Mouse (Mus musculus) cortical plate, adult 2 months (tissue): ENCODE data around the gene Tbc1d19.

Source experiments
- CTCF ChIP-seq: fragments of 200-500 bp; IDR thresholded peaks from 2 replicates; pipeline ENCODE4 v1.5.1; 2011; ENCODE audit warnings: mild to moderate bottlenecking, control low read depth, low read length; ENCODE audit not compliant: insufficient read depth; ENCODE audit errors: extremely low read depth
- POLR2A ChIP-seq: fragments of 200-500 bp; IDR thresholded peaks from 2 replicates; pipeline ENCODE4 v1.6.1; 2011; ENCODE audit warnings: mild to moderate bottlenecking, low read length, control low read depth; ENCODE audit not compliant: insufficient read depth; ENCODE audit errors: extremely low read depth

- TF ChIP-seq POLR2A, result no peak
- no peak for TF ChIP-seq CTCF
These were observed 120.4 kb downstream of the Tbc1d19 start for GRCm38 (mm10) chr5:53929814-53930213.
